Mouse (Mus musculus) E14TG2a.4 (cell line): Measurements from ENCODE around the gene Izumo4.

Experiments used
- H3K27me3 ChIP-seq: 2 replicates; pipeline ENCODE4 v1.6.1; 2014; ENCODE audit warnings: low read length, control low read depth; ENCODE audit not compliant: insufficient read depth
- H3K36me3 ChIP-seq: 2 replicates; pipeline ENCODE4 v1.6.1; 2014; ENCODE audit warnings: low read length, control low read depth; ENCODE audit not compliant: insufficient read depth
- H3K4me1 ChIP-seq: replicated peaks from 2 replicates; pipeline ENCODE4 v1.6.1; 2014; ENCODE audit warnings: low read depth, low read length, control low read depth
- H3K4me3 ChIP-seq: replicated peaks from 2 replicates; pipeline ENCODE4 v1.5.1; 2014; ENCODE audit warnings: mild to moderate bottlenecking, low read length
- H3K9me3 ChIP-seq: 2 replicates; pipeline ENCODE4 v1.6.1; 2014; ENCODE audit warnings: low read length, control low read depth
- CTCF ChIP-seq: conservative IDR thresholded peaks from 2 replicates; pipeline ENCODE4 v1.5.1; 2014; ENCODE audit warnings: low read length
- NANOG ChIP-seq: IDR thresholded peaks from 2 replicates; pipeline ENCODE4 v1.6.1; 2014; ENCODE audit warnings: borderline replicate concordance, low read length, mixed read lengths
- POU5F1 ChIP-seq: IDR thresholded peaks from 2 replicates; pipeline ENCODE4 v1.6.1; 2014; ENCODE audit warnings: low read length, borderline replicate concordance

Izumo4 gene

DNA sequence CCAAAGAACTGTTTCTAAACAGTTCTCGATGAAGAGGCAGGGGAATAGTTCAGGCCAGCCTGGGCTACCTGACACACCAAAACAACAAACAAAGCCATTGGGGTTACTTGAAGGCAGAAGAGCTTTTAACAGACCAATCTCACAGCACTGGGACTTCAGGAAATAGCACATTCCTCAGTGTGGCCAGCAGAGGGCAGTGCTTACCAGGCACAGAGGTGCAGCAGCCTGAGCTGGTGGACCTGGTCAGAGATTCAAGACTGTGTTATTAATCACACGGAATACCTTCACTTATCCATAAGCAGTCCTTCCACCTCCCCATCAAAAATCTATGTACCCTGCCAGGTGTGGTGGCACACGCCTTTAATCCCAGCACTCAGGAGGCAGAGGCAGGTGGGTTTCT is 45.4 kb downstream of the Izumo4 start:
- TF ChIP-seq CTCF (peak; percentile 85), NANOG (no peak)
- H3K27me3 ChIP-seq = no peaks in the 10 kb centered on the region
- peaks cover 44% of the 10 kb centered on the region for H3K4me1 ChIP-seq

DNA sequence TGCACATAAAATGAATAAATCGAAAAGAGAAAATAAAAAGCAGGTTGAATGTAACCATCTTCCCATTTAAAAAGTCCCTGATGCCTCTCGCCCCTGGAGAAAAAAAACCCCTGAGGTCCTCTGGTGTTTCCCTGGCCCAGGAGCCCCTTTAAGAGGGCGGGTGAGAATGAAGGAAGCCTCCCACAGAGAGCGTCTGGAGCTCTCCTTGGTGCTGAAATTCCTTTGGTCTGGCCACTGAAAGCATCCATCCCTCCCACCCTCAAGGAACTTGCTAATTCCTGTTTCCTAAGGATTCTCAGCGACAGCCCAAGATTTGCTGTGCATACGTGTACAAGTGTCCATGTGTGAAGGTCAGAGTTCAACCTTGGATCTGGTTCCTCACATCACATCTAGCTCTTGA is 46.6 kb downstream of the Izumo4 start:
- Histone ChIP-seq H3K36me3 (no peaks in the 10 kb centered on the region), H3K9me3 (no peaks in the 10 kb centered on the region)
- TF ChIP-seq CTCF (no peak), NANOG (no peak), POU5F1 (no peak)

More for the DNA sequence above, 45.4 kb downstream of the Izumo4 start:
- Histone ChIP-seq H3K9me3 (no peaks in the 10 kb centered on the region), H3K36me3 (no peaks in the 10 kb centered on the region), H3K4me3 (no peak overlapping the region)

GRCm38 (mm10) chr10:80751188-80751832 is 49.3 kb downstream of the Izumo4 start:
- H3K27me3 ChIP-seq = no peaks in the 10 kb centered on the region
- H3K4me3 ChIP-seq = peak overlapping the region; percentile 74
- no peaks in the 10 kb centered on the region for H3K9me3 ChIP-seq
- H3K36me3 ChIP-seq = no peaks in the 10 kb centered on the region
- TF ChIP-seq CTCF = peak; percentile 20
- TF ChIP-seq NANOG = no peak
- H3K4me1 ChIP-seq = peaks cover 40% of the 10 kb centered on the region

More for the DNA sequence above, 46.6 kb downstream of the Izumo4 start:
- no peaks in the 10 kb centered on the region for H3K27me3 ChIP-seq
- H3K4me3 ChIP-seq = no peak overlapping the region
- peaks cover 41% of the 10 kb centered on the region for H3K4me1 ChIP-seq

DNA sequence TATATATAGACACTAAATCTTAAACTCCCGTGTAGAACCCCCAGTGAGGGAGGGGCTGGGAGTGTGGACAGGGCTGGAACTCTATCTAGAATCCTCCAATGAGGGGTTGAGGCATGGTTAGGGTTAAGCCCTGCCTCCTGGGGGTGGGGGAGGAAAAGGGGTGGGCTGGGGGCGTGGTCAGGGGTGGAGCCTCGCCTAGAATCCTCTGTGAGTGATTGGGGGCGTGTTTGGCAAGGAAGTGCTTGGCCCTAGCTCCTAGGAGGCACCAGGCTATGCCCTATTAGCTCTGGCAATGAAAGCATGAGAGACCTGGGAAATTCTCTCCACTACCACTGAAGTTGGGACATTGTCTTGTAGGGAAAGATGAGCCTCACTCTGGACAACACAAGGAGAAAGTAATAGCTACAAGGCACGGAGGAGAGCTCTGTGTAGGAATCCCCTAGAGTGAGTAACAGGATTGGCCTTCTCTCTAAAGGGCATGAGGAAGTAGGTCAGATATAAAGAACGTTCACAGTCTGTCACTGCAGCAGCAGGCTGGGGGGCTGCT is 50.2 kb downstream of the Izumo4 start:
- Histone ChIP-seq H3K4me1 (peaks cover 49% of the 10 kb centered on the region), H3K4me3 (peak overlapping the region; percentile 74), H3K36me3 (0 out of 2 replicates have a peak, but pooled peaks cover 6% of the 10 kb centered on the region), H3K27me3 (no peaks in the 10 kb centered on the region), H3K9me3 (no peaks in the 10 kb centered on the region)
- TF ChIP-seq CTCF = no peak
- no peak for TF ChIP-seq POU5F1
- TF ChIP-seq NANOG = no peak

DNA sequence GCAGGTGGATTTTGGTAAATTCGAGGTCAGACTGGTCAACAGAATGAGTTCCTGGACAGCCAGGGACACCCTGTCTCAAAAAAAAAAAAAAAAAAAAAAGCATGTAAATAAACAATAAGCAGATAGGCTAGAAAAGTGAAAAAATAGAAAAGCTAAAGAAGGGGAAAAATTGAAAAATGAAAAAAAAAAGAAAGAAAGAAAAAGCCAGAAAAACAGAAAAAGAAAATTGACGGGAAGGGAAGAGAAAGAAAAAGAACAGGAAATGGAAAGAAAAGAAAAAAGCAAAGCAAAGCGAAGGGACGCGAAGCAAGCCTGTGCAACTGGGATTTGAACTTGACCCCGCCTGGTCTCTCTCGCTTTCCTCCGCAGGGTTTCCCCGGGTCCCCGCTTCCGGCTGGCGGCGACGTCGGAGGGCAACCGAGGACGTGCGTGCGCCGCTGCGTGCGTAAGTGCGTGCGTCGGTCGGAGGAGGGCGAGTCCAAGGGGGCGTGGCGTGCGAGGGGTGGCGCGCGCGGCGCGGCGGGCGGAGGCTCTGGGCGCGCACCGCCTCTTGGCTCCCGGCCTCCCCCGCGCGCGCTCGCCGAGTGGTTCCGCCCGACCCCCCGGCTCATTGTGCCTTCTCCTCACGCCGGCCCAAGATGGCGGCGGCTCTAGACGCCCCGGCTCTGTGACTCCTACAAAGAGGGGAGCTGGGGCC is 52.8 kb downstream of the Izumo4 start, which contains the start of gene Dot1l:
Gene Dot1l (plus strand): TSS at position 613 of the 697 bp plus-strand sequence.
- no peak for TF ChIP-seq POU5F1
- no peak for TF ChIP-seq CTCF
- TF ChIP-seq NANOG = no peak
- Histone ChIP-seq H3K36me3 (peaks cover 30% of the 10 kb centered on the region; the same call in 1 of the 2 replicates), H3K4me3 (peak within 1 kb of the TSS; percentile 91), H3K27me3 (no peaks in the 10 kb centered on the region), H3K4me1 (peaks cover 63% of the 10 kb centered on the region), H3K9me3 (no peaks in the 10 kb centered on the region)
